Mouse (Mus musculus) layer of hippocampus, adult 18-20 months (tissue): ENCODE results near the gene C130073F10Rik. TPM values are rescaled to one million over a fixed set of nuclear protein-coding genes. Genes with fewer than 3 reads are reported as not detected.
"Not testable (repeated sequence)": the region's sequence is repeated elsewhere in the genome, so short reads cannot be mapped to it uniquely, and the experiment has no call there.

Experiments used
- DNase-seq, 2 experiments: peaks; one replicate each; pipeline ENCODE4 v3.0.0; 2022; ENCODE audit warnings: low spot score in 2 of 2
- long read RNA-seq: library from polyadenylated mRNA; stranded (forward); transcript quantifications from one replicate; pipeline ENCODE4 v2.0.0, GENCODE M21; 2021
- total RNA-seq, 2 experiments: library from RNA; stranded (reverse); gene quantifications; 2 replicates each; pipeline ENCODE4 v1.2.3; 2021

C130073F10Rik gene
- total RNA-seq = not detected
- long read RNA-seq = 0 reads

- no peak for DNase-seq
These were observed at the start of gene C130073F10Rik for GRCm38 (mm10) chr4:101893656-101894420. Gene C130073F10Rik, minus strand, starts transcription at chr4:101893789.

GRCm38 (mm10) chr4:101940107-101940506 is 46.5 kb upstream of the C130073F10Rik start, which contains the start of gene Gm12794:
Gene Gm12794, plus strand, starts transcription at chr4:101940407.
- DNase-seq = not testable (repeated sequence)

GRCm38 (mm10) chr4:101908821-101909220 is 15.2 kb upstream of the C130073F10Rik start, which contains the start of gene Gm12800:
Gene Gm12800, plus strand, starts transcription at chr4:101909121.
- not testable (repeated sequence) for DNase-seq

GRCm38 (mm10) chr4:101889377-101889776 is 4.2 kb downstream of the C130073F10Rik start:
- DNase-seq = no peak

- DNase-seq = no peak
These were observed 9.9 kb downstream of the C130073F10Rik start for GRCm38 (mm10) chr4:101883641-101884040.

GRCm38 (mm10) chr4:101875687-101876086 is 17.9 kb downstream of the C130073F10Rik start:
- DNase-seq = not testable (repeated sequence)

GRCm38 (mm10) chr4:101872031-101872430 is 21.6 kb downstream of the C130073F10Rik start:
- DNase-seq = peak in 1 of 2 experiments; percentile 2

- DNase-seq = no peak
These were observed 31.3 kb downstream of the C130073F10Rik start for GRCm38 (mm10) chr4:101862289-101862688.

GRCm38 (mm10) chr4:101860873-101861272 is 32.7 kb downstream of the C130073F10Rik start:
- DNase-seq = peak in 1 of 2 experiments; percentile 40

- DNase-seq = no peak
These were observed 42.7 kb downstream of the C130073F10Rik start for GRCm38 (mm10) chr4:101850908-101851307.

- DNase-seq = not testable (repeated sequence)
These were observed 49.7 kb downstream of the C130073F10Rik start, which contains the start of gene B020004J07Rik for GRCm38 (mm10) chr4:101843923-101844322. Gene B020004J07Rik, minus strand, starts transcription at chr4:101844023.

Other genes starting within 250 kb of the C130073F10Rik start
- 10 to 100 TPM; 27.1 to 29.5 TPM for gene Leprot, start 246.1 kb downstream of the C130073F10Rik start, total RNA-seq
- gene Lepr, start 176.4 kb downstream of the C130073F10Rik start, total RNA-seq = 1 to 10 TPM; 1.7 to 2.4 TPM
- not detected for gene B020004J07Rik, start 49.8 kb downstream of the C130073F10Rik start, total RNA-seq
- not detected for gene Gm12800, start 15.3 kb upstream of the C130073F10Rik start, total RNA-seq
- not detected for gene Gm12794, start 46.6 kb upstream of the C130073F10Rik start, total RNA-seq
- gene Gm12790, start 87.3 kb upstream of the C130073F10Rik start, total RNA-seq = not detected
- not detected for gene Gm12789, start 92.8 kb upstream of the C130073F10Rik start, total RNA-seq
- gene Pde4b, start 193.8 kb upstream of the C130073F10Rik start, total RNA-seq = 10 to 100 TPM; 59.5 to 65.2 TPM